Mouse (Mus musculus) left cerebral cortex, postnatal 36 days (tissue): ENCODE data around the gene Ptprr. TPM values are rescaled to one million over a fixed set of nuclear protein-coding genes. Genes with fewer than 3 reads are reported as not detected.

Experiments used
- DNase-seq, 2 experiments: peaks; one replicate each; pipeline ENCODE4 v3.0.0; 2021 to 2022; ENCODE audit warnings: low spot score in 2 of 2, mixed read lengths in 1 of 2
- intact Hi-C: fragments of 180-260 bp; cut with DNase I; formaldehyde crosslinking; loops from one replicate; pipeline ENCODE4 v1.15.1; 2025
- total RNA-seq, 2 experiments: library from RNA; stranded (reverse); gene quantifications; 2 replicates each; pipeline ENCODE4 v1.2.3; 2021

The Ptprr gene
- total RNA-seq, 2 experiments from 2014 or later: 18.1 to 21.4 TPM

DNA sequence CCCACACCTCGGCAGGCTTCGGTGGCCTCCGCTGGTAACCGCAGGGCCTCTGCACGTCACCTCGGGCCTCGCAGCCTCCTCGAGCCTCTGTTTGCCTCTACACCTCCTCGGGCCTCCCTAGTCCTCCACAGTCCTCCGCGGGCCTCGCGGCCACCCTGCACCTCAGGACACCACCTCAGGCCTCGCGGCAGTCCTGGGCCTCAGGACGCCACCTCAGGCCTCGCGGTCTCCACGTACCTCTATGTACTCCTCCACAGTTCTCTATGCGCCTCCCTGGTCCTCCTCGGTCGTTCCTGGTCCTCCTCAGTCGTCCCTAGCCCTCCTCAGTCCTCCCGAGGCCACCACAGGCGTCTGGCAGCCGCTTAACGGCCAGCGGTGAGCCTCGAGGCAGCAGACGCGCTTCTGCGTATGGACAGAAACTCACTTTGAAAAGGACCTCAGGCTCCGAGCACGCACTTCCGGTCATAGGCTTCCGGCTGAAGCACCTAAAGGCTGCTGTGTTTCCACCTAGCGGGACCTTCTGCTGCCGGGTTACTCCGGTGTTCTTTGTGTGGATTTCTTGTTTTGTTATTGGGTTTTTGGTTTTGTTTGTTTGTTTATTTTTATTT lies 96.0 kb downstream of the Ptprr start, which contains the start of gene 4933416C03Rik:
Gene 4933416C03Rik, minus strand, starts transcription at position 51 of the 608 bp plus-strand sequence.
- DNase-seq: no peak
- intact Hi-C loops: no loop called here

DNA sequence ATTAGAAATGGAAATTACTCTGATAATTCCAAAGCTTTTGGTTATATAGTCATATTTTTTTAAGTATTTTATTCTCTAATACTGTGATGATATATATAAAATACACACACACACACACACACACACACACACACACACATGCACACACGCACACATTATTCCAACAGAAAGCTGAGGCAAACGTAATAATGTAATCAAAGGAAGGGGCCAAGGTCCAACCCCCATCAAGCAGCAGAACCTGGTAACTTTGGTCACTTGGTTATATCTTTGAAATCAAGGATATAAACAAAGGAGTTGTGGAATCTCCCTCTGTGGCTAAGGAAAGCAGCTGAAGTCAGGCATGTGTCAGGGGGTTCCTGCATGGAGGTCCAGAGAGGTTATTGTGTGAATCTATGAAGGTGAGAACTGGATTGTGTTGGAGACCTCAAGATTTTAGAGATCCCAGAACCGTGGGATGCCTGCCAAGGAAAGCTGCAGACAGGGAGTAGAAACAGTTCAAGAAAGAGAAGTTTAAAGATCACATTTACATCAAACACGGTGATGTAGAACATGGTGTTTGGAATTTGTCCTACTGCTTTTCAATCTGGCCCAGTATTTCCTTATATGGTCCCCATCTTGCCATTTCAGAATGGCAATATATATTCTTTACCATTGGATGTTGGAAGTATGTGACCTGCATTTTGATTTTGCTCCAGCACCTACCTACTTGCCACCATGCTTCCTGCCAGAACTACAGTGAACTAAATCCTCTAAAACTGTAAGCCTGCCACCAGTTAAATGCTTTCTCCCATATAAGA lies 98.1 kb downstream of the Ptprr start:
- intact Hi-C loops: no loop called here
- no peak for DNase-seq

DNA sequence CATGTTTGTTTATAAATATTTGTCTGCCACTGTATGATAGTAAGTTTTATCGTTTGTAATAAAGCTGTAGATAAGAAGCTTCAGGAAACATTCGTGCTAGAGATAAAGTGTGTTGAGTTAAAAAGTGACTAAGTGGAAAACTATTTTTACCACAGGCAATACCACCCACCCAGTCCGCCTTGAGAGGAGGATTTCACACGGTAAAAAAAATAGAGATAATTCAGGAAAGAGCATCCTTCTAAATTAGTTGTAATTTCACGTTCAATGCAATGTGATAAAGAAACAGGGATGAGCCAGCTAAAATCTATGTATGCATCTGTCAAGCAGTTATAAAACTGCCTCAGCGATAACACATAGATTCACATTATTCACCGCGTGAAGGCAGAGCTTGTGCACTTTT lies 99.0 kb downstream of the Ptprr start:
- intact Hi-C loops: no loop called here
- DNase-seq: no peak

- intact Hi-C loops: no loop called here
- DNase-seq: no peak
Observed at GRCm38 (mm10) chr10:116121463-116121862, 103.5 kb downstream of the Ptprr start.

- no peak for DNase-seq
- intact Hi-C loops: no loop called here
Observed at GRCm38 (mm10) chr10:116123808-116124207, 105.8 kb downstream of the Ptprr start.

GRCm38 (mm10) chr10:116125364-116125763 lies 107.4 kb downstream of the Ptprr start:
- intact Hi-C loops: no loop called here
- no peak for DNase-seq

DNA sequence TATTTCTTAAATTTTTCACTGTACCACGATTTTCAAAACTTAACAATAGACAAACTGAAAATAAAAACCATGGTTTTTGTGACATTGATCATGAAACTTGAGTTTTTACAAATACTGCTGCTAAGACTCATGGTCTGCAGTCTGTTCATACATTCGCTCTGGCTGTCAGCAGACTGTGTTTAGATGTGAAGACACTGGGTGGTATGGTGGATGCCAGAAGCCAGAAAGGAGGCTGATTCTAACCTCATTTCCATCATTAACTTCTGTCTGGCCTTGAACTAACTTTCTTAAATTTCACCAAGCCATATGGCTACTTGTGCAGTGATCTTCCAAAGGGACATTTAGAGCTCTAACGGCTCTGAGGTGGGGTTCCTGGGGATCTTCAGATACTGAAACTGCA lies 112.4 kb downstream of the Ptprr start:
- intact Hi-C loops: no loop called here
- no peak for DNase-seq

DNA sequence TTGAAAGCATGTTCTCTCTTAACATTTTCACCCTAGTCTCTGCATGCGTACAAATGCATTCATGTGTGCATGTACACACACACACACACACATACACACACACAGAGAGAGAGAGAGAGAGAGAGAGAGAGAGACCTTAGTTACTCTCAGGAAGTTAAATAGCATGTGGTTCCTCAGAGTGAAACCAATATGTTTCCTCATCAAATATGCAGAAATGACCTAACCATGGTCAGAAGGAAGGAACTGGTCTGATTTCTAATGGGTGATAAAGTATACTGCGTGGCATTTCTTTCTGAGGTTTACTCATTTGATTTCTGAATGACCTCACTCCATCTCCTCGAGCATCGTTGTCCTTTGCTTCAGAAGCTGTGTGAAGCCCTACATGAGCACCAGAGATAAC lies 113.2 kb downstream of the Ptprr start:
- intact Hi-C loops: no loop called here
- no peak for DNase-seq

- DNase-seq: peak in 1 of 2 experiments; percentile 17
- intact Hi-C loops: no loop called here
Observed at GRCm38 (mm10) chr10:116132233-116132632, 114.2 kb downstream of the Ptprr start.

DNA sequence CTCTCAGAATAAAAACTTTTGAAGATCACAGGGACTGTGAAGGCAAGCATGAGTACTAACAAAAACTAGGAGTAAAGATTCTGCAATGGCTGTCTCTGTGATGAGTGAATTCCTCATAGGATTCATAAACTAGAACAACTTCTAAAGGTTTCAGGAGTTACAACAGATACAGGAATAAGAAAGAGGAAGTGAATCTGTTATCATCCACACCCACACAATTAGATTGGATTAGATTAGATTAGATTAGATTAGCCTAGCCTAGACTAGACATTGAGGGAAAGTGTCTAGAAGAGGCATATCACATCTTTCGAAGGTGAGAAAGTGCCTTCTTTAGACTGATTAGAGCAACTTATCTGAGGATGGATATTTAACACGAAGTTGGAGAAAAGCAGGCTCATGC lies 117.2 kb downstream of the Ptprr start:
- intact Hi-C loops: no loop called here
- DNase-seq: no peak

DNA sequence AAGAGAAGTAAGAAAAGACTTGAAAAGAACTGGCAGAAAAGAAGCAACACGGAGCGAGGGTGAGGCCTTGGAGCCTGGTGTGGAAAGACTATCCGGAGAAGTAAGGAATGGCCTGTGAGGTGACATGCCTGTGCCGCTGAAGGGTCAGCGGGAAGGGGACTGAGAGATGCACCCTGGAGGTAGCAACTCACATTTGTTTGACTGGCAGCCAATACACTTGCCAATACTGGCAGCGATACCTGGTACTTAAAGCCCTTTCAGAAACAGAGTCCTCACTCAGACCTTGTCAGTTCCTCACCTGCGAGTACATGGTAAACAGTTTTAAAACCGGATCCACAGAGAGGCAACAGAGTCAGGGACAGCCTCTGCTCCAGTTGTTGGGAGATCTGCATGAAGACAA lies 122.2 kb downstream of the Ptprr start:
- intact Hi-C loops: no loop called here
- DNase-seq: no peak

DNA sequence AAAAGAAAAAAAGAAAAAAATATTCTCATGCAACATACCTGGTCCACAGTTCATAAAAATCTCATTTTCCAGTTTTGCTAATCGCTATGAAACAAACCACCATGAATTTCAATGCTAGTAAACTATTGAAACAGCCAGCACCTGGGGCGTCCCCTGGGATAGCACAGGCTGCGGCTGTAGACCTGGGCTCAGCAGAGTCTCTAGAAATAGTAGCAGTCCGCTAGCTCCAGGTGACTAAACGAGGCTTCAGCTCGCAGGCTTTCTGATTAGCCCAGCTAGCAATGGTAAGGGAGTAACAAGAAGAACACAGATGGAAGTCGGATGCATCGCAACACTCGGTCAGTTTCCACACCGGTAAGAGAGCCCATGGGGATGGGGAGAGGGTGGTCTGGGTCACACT lies 125.7 kb downstream of the Ptprr start:
- intact Hi-C loops: no loop called here
- no peak for DNase-seq

DNA sequence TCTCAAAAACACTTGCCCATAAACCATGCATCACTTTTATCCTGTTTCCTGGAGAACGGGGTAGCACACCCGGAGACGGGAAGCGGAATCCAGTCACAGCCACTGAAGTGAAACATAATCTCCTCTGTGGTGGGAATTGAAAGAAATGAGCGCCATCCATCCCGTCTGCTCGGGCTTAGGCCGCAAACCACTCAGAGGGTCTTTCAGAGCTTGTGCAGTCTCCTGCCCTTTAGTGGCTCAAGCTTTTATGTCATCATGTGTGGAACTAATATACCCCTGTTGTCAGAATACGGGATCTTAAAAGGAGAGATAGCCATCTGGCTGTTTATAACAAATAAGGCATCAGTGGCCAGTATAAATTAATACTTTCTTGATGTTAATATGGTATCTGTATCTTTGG lies 128.1 kb downstream of the Ptprr start:
- no peak for DNase-seq
- intact Hi-C loops: no loop called here

GRCm38 (mm10) chr10:116154707-116155106 lies 136.7 kb downstream of the Ptprr start:
- intact Hi-C loops: no loop called here
- no peak for DNase-seq

DNA sequence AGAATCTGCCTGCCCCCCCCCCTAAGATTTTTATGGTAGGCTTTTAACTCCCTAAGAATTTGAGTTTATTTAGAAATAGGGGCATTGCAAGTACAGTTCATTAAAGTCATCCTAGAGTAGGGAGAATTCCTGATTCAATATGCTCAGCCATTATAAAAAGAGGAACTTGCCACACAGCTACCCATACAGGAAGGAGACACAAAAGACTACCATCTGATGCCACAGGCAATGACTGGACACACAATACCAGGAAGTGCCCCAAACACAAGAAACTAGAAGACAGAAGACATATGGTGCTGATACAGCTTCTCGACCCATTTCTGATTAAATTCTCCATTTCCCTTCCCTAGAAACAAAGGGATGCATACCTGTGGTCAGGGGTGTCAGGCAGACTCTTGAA lies 138.7 kb downstream of the Ptprr start:
- intact Hi-C loops: no loop called here
- DNase-seq: no peak

- no peak for DNase-seq
- intact Hi-C loops: no loop called here
Observed at GRCm38 (mm10) chr10:116162338-116162737, 144.3 kb downstream of the Ptprr start.

DNA sequence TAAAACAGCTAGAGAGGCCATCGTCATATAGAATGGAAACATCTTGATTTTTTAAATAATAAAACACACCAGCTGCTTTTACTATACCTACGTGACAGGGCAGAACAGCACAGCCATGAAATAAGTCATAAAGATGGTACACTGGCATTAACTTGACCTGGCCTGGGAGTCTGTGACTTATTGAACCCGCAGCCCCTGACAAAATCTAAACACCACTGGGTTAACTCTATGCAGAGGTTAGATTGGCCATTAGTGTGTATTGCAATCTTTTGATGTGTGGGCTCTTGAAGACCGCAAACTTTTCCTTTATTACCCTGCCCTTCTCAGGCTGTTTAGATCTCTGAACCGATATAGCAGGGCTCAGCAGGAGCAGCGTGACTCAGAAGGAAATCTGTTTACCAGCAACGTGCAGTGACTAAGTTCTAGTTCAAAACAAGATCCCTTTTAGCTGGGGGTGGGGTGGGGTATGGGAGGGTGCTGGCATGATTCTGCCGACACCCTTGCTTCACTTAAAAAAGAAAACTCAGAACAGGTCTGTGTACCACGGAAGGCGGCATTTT lies 157.4 kb downstream of the Ptprr start:
- no peak for DNase-seq
- intact Hi-C loops: no loop called here

DNA sequence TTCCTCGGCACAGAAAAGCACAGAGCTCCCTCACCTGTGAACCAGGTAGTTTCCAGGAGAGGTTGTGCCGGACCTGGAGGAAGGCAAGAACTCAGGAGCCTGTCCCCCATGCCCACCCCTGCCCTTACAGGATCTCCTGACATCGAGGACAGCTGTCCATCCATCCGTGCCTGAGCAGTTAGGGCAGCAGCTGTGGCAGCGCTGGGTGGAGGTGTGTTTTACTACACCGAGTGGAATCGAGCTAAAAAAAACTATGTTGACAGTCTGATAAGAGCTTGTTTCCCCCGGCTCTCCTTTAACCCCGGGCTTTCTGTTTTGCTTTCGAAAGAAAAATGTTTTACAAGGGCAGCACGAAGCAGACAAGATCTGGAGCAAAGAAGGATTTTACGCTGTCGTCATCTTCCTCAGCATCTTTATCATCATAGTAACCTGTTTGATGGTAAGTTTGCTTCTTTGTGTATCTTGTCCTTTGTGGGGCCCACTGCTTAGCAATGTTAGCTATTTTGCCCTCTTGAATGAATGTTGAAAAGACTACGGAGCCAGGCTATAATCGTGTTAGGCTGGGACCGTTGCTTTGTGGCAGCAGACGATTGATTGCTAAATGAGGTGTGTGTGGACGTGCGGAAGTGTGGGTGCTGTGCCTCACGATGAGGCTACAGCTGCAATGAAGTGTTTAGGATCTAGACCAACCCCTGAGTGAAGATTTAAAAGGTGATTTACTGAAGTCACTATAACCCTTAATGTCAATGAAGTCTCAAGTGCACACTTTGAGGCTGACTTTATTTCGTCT lies 159.6 kb downstream of the Ptprr start:
- no peak for DNase-seq
- intact Hi-C loops: no loop called here

- intact Hi-C loops: no loop called here
- no peak for DNase-seq
Observed at GRCm38 (mm10) chr10:116181235-116181634, 163.2 kb downstream of the Ptprr start.

- peak; percentile 24 to 29 for DNase-seq
- intact Hi-C loops: no loop called here
Observed at GRCm38 (mm10) chr10:116182221-116182620, 164.2 kb downstream of the Ptprr start.
